Mouse (Mus musculus): ENCODE results near the gene Mthfd1l.

- TF ChIP-seq CTCF (conservative IDR thresholded peaks at IDR 0.05; ENCODE audit: low read length), result no peak
- TF ChIP-seq POU5F1 (IDR thresholded peaks at IDR 0.05; ENCODE audit: borderline replicate concordance, low read length), result no peak
- no peak for TF ChIP-seq NANOG (IDR thresholded peaks at IDR 0.05; ENCODE audit: borderline replicate concordance, low read length)
Observed at GRCm38 (mm10) chr10:4162976-4163375, 190.1 kb downstream of the Mthfd1l start.
